Mouse (Mus musculus): ENCODE results near the gene Mafk. TPM values are rescaled to one million over a fixed set of nuclear protein-coding genes. Genes with fewer than 3 reads are reported as not detected.
A peak's percentile ranks its signal among the peaks of the same experiment; 100 is the strongest.

Gene Mafk
- polyA plus RNA-seq, 1 experiment from 2014 or later = 14.3 TPM

- H3K4me3 ChIP-seq = no peak overlapping the region
- H3K9ac ChIP-seq = no peak overlapping the region
- H3K9me3 ChIP-seq (replicated peaks) = peaks cover 3% of the 10 kb centered on the region; the same call in 1 of the 2 replicates
- no peaks in the 10 kb centered on the region for H3K36me3 ChIP-seq (ENCODE audit: poor library complexity, severe bottlenecking)
- no peak overlapping the region for H3K27ac ChIP-seq
- peaks cover 33% of the 10 kb centered on the region for H3K27me3 ChIP-seq
- no peak for ATAC-seq
- H3K4me1 ChIP-seq = no peaks in the 10 kb centered on the region
- WGBS = 80% methylated on average over 15 of the region's 15 CpGs
- no peak overlapping the region for H3K4me2 ChIP-seq
These were observed 20.5 kb downstream of the Mafk start for GRCm38 (mm10) chr5:139811677-139812397.

- ATAC-seq = no peak
- peaks cover 33% of the 10 kb centered on the region for H3K27me3 ChIP-seq
- H3K36me3 ChIP-seq (ENCODE audit: poor library complexity, severe bottlenecking) = no peaks in the 10 kb centered on the region
- 71% methylated on average over 20 of the region's 20 CpGs for WGBS
- no peak overlapping the region for H3K27ac ChIP-seq
- no peak overlapping the region for H3K4me2 ChIP-seq
- H3K9ac ChIP-seq = no peak overlapping the region
- no peak overlapping the region for H3K4me3 ChIP-seq
- no peaks in the 10 kb centered on the region for H3K4me1 ChIP-seq
- H3K9me3 ChIP-seq (replicated peaks) = peaks cover 3% of the 10 kb centered on the region; the same call in 1 of the 2 replicates
These were observed 21.2 kb downstream of the Mafk start for GRCm38 (mm10) chr5:139812398-139813125.

- no peak overlapping the region for H3K4me3 ChIP-seq
- whole genome bisulfite sequencing = 62% methylated on average over 9 of the region's 10 CpGs
- H3K36me3 ChIP-seq (ENCODE audit: poor library complexity, severe bottlenecking) = no peaks in the 10 kb centered on the region
- H3K27me3 ChIP-seq = peaks cover 33% of the 10 kb centered on the region
- ATAC-seq = no peak
- H3K9ac ChIP-seq = no peak overlapping the region
- H3K27ac ChIP-seq = no peak overlapping the region
- no peaks in the 10 kb centered on the region for H3K4me1 ChIP-seq
- H3K4me2 ChIP-seq = no peak overlapping the region
- H3K9me3 ChIP-seq (replicated peaks) = peaks cover 3% of the 10 kb centered on the region; the same call in 1 of the 2 replicates
These were observed 21.8 kb downstream of the Mafk start for GRCm38 (mm10) chr5:139813126-139813490.

- H3K27me3 ChIP-seq = peaks cover 33% of the 10 kb centered on the region
- H3K9ac ChIP-seq = no peak overlapping the region
- H3K4me3 ChIP-seq = no peak overlapping the region
- no peaks in the 10 kb centered on the region for H3K36me3 ChIP-seq (ENCODE audit: poor library complexity, severe bottlenecking)
- 15% methylated on average over 13 of the region's 13 CpGs for WGBS
- no peak overlapping the region for H3K27ac ChIP-seq
- H3K9me3 ChIP-seq (replicated peaks) = peaks cover 3% of the 10 kb centered on the region; the same call in 1 of the 2 replicates
- no peaks in the 10 kb centered on the region for H3K4me1 ChIP-seq
- H3K4me2 ChIP-seq = no peak overlapping the region
- no peak for ATAC-seq
These were observed 22.7 kb downstream of the Mafk start for GRCm38 (mm10) chr5:139813963-139814381.

- H3K4me2 ChIP-seq = no peak overlapping the region
- H3K4me3 ChIP-seq = no peak overlapping the region
- WGBS = 80% methylated on average over 6 of the region's 6 CpGs
- no peaks in the 10 kb centered on the region for H3K9me3 ChIP-seq (replicated peaks)
- H3K27me3 ChIP-seq = peaks cover 33% of the 10 kb centered on the region
- H3K36me3 ChIP-seq (ENCODE audit: poor library complexity, severe bottlenecking) = peaks cover 5% of the 10 kb centered on the region; the same call in 1 of the 2 replicates
- no peak overlapping the region for H3K9ac ChIP-seq
- ATAC-seq = no peak
- H3K27ac ChIP-seq = no peak overlapping the region
- H3K4me1 ChIP-seq = no peaks in the 10 kb centered on the region
These were observed 24.7 kb downstream of the Mafk start for GRCm38 (mm10) chr5:139815964-139816363.

- Histone ChIP-seq H3K4me1 (no peaks in the 10 kb centered on the region), H3K9me3 (replicated peaks) (no peaks in the 10 kb centered on the region), H3K9ac (no peak overlapping the region), H3K27me3 (peaks cover 33% of the 10 kb centered on the region), H3K36me3 (ENCODE audit: poor library complexity, severe bottlenecking) (peaks cover 10% of the 10 kb centered on the region), H3K4me3 (no peak overlapping the region), H3K27ac (no peak overlapping the region), H3K4me2 (no peak overlapping the region)
- no peak for ATAC-seq
These were observed 25.1 kb downstream of the Mafk start for GRCm38 (mm10) chr5:139816445-139816844.

GRCm38 (mm10) chr5:139817292-139817691 is 26.0 kb downstream of the Mafk start:
- no peak for ATAC-seq
- H3K27me3 ChIP-seq = peaks cover 27% of the 10 kb centered on the region
- H3K4me3 ChIP-seq = no peak overlapping the region
- 10% methylated on average over 1 of the region's 1 CpGs for WGBS
- H3K27ac ChIP-seq = no peak overlapping the region
- no peaks in the 10 kb centered on the region for H3K4me1 ChIP-seq
- H3K9ac ChIP-seq = no peak overlapping the region
- peaks cover 19% of the 10 kb centered on the region for H3K36me3 ChIP-seq (ENCODE audit: poor library complexity, severe bottlenecking)
- no peak overlapping the region for H3K4me2 ChIP-seq
- no peaks in the 10 kb centered on the region for H3K9me3 ChIP-seq (replicated peaks)

- Histone ChIP-seq H3K4me2 (no peak overlapping the region), H3K27ac (no peak overlapping the region), H3K4me1 (no peaks in the 10 kb centered on the region), H3K27me3 (peaks cover 20% of the 10 kb centered on the region), H3K4me3 (no peak overlapping the region), H3K9ac (no peak overlapping the region), H3K9me3 (replicated peaks) (no peaks in the 10 kb centered on the region), H3K36me3 (ENCODE audit: poor library complexity, severe bottlenecking) (peaks cover 26% of the 10 kb centered on the region)
- no peak for ATAC-seq
- 91% methylated on average over 3 of the region's 3 CpGs for WGBS
These were observed 26.7 kb downstream of the Mafk start for GRCm38 (mm10) chr5:139818056-139818455.

- H3K9ac ChIP-seq = no peak overlapping the region
- H3K4me1 ChIP-seq = no peaks in the 10 kb centered on the region
- H3K4me2 ChIP-seq = no peak overlapping the region
- 0 out of 2 replicates have a peak, but pooled peaks have one; percentile 37 for ATAC-seq
- H3K36me3 ChIP-seq (ENCODE audit: poor library complexity, severe bottlenecking) = peaks cover 34% of the 10 kb centered on the region
- WGBS = 50% methylated on average over 4 of the region's 4 CpGs
- H3K27ac ChIP-seq = no peak overlapping the region
- H3K9me3 ChIP-seq (replicated peaks) = no peaks in the 10 kb centered on the region
- H3K27me3 ChIP-seq = peaks cover 14% of the 10 kb centered on the region
- H3K4me3 ChIP-seq = no peak overlapping the region
These were observed 27.5 kb downstream of the Mafk start for GRCm38 (mm10) chr5:139818801-139819200.

- H3K9ac ChIP-seq = no peak within 1 kb of the TSS
- H3K27ac ChIP-seq = no peak within 1 kb of the TSS
- 84% methylated on average over 9 of the region's 9 CpGs for WGBS
- ATAC-seq = no peak
- no peaks in the 10 kb centered on the region for H3K4me1 ChIP-seq
- H3K4me2 ChIP-seq = no peak within 1 kb of the TSS
- H3K4me3 ChIP-seq = no peak within 1 kb of the TSS
- H3K27me3 ChIP-seq = peaks cover 5% of the 10 kb centered on the region; the same call in 1 of the 2 replicates
- peaks cover 35% of the 10 kb centered on the region for H3K36me3 ChIP-seq (ENCODE audit: poor library complexity, severe bottlenecking)
- no peaks in the 10 kb centered on the region for H3K9me3 ChIP-seq (replicated peaks)
These were observed 28.3 kb downstream of the Mafk start, which contains the start of gene Tmem184a for GRCm38 (mm10) chr5:139819538-139820181. Gene Tmem184a, minus strand, starts transcription at chr5:139819917.

- no peak for ATAC-seq
- H3K4me1 ChIP-seq = peaks cover 12% of the 10 kb centered on the region
- no peaks in the 10 kb centered on the region for H3K27me3 ChIP-seq
- no peak overlapping the region for H3K27ac ChIP-seq
- peaks cover 35% of the 10 kb centered on the region for H3K36me3 ChIP-seq (ENCODE audit: poor library complexity, severe bottlenecking)
- no peaks in the 10 kb centered on the region for H3K9me3 ChIP-seq (replicated peaks)
- H3K4me3 ChIP-seq = no peak overlapping the region
- WGBS = 92% methylated on average over 12 of the region's 12 CpGs
- H3K4me2 ChIP-seq = no peak overlapping the region
- no peak overlapping the region; the same call in 1 of the 2 replicates for H3K9ac ChIP-seq
These were observed 30.4 kb downstream of the Mafk start for GRCm38 (mm10) chr5:139821466-139822459.

All from forebrain, embryonic 13.5 days (tissue).